Mouse (Mus musculus) NIH3T3 (cell line): ENCODE measurements around the gene Serpine1.

Experiments
- DNase-seq: peaks from one replicate; pipeline ENCODE4 v3.0.0-alpha.2; 2012; ENCODE audit warnings: low read depth

Gene Serpine1

GRCm38 (mm10) chr5:137096037-137096436, 24.0 kb upstream of the Serpine1 start:
- peak; percentile 68 for DNase-seq

- no peak for DNase-seq
Measured at GRCm38 (mm10) chr5:137095135-137095534, 23.1 kb upstream of the Serpine1 start.

- no peak for DNase-seq
Measured at GRCm38 (mm10) chr5:137093720-137094119, 21.7 kb upstream of the Serpine1 start.

GRCm38 (mm10) chr5:137091560-137091959, 19.5 kb upstream of the Serpine1 start:
- no peak for DNase-seq

GRCm38 (mm10) chr5:137090870-137091269, 18.8 kb upstream of the Serpine1 start:
- DNase-seq = no peak

- DNase-seq = no peak
Measured at GRCm38 (mm10) chr5:137087410-137087809, 15.3 kb upstream of the Serpine1 start.

GRCm38 (mm10) chr5:137085731-137086130, 13.7 kb upstream of the Serpine1 start:
- DNase-seq = no peak

- no peak for DNase-seq
Measured at GRCm38 (mm10) chr5:137085021-137085420, 13.0 kb upstream of the Serpine1 start.

GRCm38 (mm10) chr5:137083051-137083450, 11.0 kb upstream of the Serpine1 start:
- no peak for DNase-seq

- DNase-seq = peak; percentile 85
Measured at GRCm38 (mm10) chr5:137079849-137080248, 7.8 kb upstream of the Serpine1 start.

GRCm38 (mm10) chr5:137078616-137079015, 6.5 kb upstream of the Serpine1 start:
- DNase-seq = peak; percentile 72

GRCm38 (mm10) chr5:137078041-137078440, 6.0 kb upstream of the Serpine1 start:
- peak; percentile 67 for DNase-seq

GRCm38 (mm10) chr5:137077187-137077586, 5.1 kb upstream of the Serpine1 start:
- DNase-seq = peak; percentile 57

- peak; percentile 89 for DNase-seq
Measured at GRCm38 (mm10) chr5:137076191-137076930, 4.3 kb upstream of the Serpine1 start.

GRCm38 (mm10) chr5:137075726-137076125, 3.7 kb upstream of the Serpine1 start:
- no peak for DNase-seq

GRCm38 (mm10) chr5:137074191-137074651, 2.2 kb upstream of the Serpine1 start:
- DNase-seq = peak; percentile 47

GRCm38 (mm10) chr5:137073141-137073540, 1.1 kb upstream of the Serpine1 start:
- DNase-seq = no peak

- DNase-seq = peak; percentile 61
Measured at GRCm38 (mm10) chr5:137070881-137071605, 1.0 kb downstream of the Serpine1 start.

GRCm38 (mm10) chr5:137068711-137069110, 3.4 kb downstream of the Serpine1 start:
- DNase-seq = no peak

GRCm38 (mm10) chr5:137065923-137066322, 6.1 kb downstream of the Serpine1 start:
- peak; percentile 46 for DNase-seq

- DNase-seq = no peak
Measured at GRCm38 (mm10) chr5:137065454-137065853, 6.6 kb downstream of the Serpine1 start.

- no peak for DNase-seq
Measured at GRCm38 (mm10) chr5:137062601-137063000, 9.5 kb downstream of the Serpine1 start.

GRCm38 (mm10) chr5:137061809-137062481, 10.1 kb downstream of the Serpine1 start:
- peak; percentile 82 for DNase-seq
